Mouse (Mus musculus) spleen, adult 2 months (tissue): ENCODE data around the gene Fgfr2.

Experiments used
- CTCF ChIP-seq: fragments of 200-500 bp; IDR thresholded peaks from 2 replicates; pipeline ENCODE4 v1.5.1; 2011; ENCODE audit warnings: mild to moderate bottlenecking, inconsistent platforms; ENCODE audit not compliant: insufficient read depth, insufficient read length, insufficient replicate concordance; ENCODE audit errors: extremely low read depth
- POLR2A ChIP-seq: fragments of 200-500 bp; IDR thresholded peaks from 2 replicates; pipeline ENCODE4 v1.6.1; 2011; ENCODE audit warnings: low read depth, low read length, inconsistent platforms

- TF ChIP-seq CTCF (no peak), POLR2A (no peak)
Measured at GRCm38 (mm10) chr7:130985193-130985592, 2138.0 kb downstream of the Fgfr2 start.
